Mouse (Mus musculus) testis, postnatal 10 days (tissue): ENCODE data around the gene Yeats2.
A peak's percentile ranks its signal among the peaks of the same experiment; 100 is the strongest.

Experiments used
- DNase-seq: peaks from one replicate; pipeline ENCODE4 v3.0.0; 2021; ENCODE audit warnings: low spot score

The Yeats2 gene

GRCm38 (mm10) chr16:20191161-20191882, 50.5 kb downstream of the Yeats2 start:
- no peak for DNase-seq

- DNase-seq = no peak
These were observed 51.2 kb downstream of the Yeats2 start for GRCm38 (mm10) chr16:20192043-20192442.

GRCm38 (mm10) chr16:20195546-20195945, 54.7 kb downstream of the Yeats2 start:
- DNase-seq = no peak

- no peak for DNase-seq
These were observed 56.1 kb downstream of the Yeats2 start for GRCm38 (mm10) chr16:20196962-20197361.

GRCm38 (mm10) chr16:20199501-20200201, 58.8 kb downstream of the Yeats2 start:
- DNase-seq = no peak

- DNase-seq = peak; percentile 64
These were observed 72.8 kb downstream of the Yeats2 start for GRCm38 (mm10) chr16:20213591-20214226.

- DNase-seq = no peak
These were observed 81.9 kb downstream of the Yeats2 start for GRCm38 (mm10) chr16:20222726-20223125.

GRCm38 (mm10) chr16:20226676-20227075, 85.8 kb downstream of the Yeats2 start:
- no peak for DNase-seq

- no peak for DNase-seq
These were observed 86.6 kb downstream of the Yeats2 start for GRCm38 (mm10) chr16:20227504-20227903.

GRCm38 (mm10) chr16:20228167-20228566, 87.3 kb downstream of the Yeats2 start:
- no peak for DNase-seq

- DNase-seq = no peak
These were observed 93.5 kb downstream of the Yeats2 start for GRCm38 (mm10) chr16:20234406-20234805.

- no peak for DNase-seq
These were observed 96.6 kb downstream of the Yeats2 start for GRCm38 (mm10) chr16:20237426-20237825.

- DNase-seq = no peak
These were observed 97.8 kb downstream of the Yeats2 start for GRCm38 (mm10) chr16:20238646-20239045.

GRCm38 (mm10) chr16:20240468-20241414, 99.9 kb downstream of the Yeats2 start, which contains the start of gene Map6d1:
Map6d1 (minus strand) TSS chr16:20241358.
- DNase-seq = peak; percentile 69

- DNase-seq = no peak
These were observed 106.2 kb downstream of the Yeats2 start for GRCm38 (mm10) chr16:20247103-20247502.

- DNase-seq = no peak
These were observed 107.7 kb downstream of the Yeats2 start for GRCm38 (mm10) chr16:20248442-20249174.

- no peak for DNase-seq
These were observed 117.1 kb downstream of the Yeats2 start for GRCm38 (mm10) chr16:20257926-20258325.

- no peak for DNase-seq
These were observed 124.2 kb downstream of the Yeats2 start for GRCm38 (mm10) chr16:20265089-20265488.

GRCm38 (mm10) chr16:20271339-20271738, 130.5 kb downstream of the Yeats2 start:
- DNase-seq = no peak

GRCm38 (mm10) chr16:20272994-20273393, 132.1 kb downstream of the Yeats2 start:
- DNase-seq = no peak

- DNase-seq = no peak
These were observed 138.5 kb downstream of the Yeats2 start for GRCm38 (mm10) chr16:20279395-20279794.
